Mouse (Mus musculus): ENCODE measurements around the gene Senp1. TPM values are rescaled to one million over a fixed set of nuclear protein-coding genes. Genes with fewer than 3 reads are reported as not detected.

The Senp1 gene
- polyA plus RNA-seq, 1 experiment from 2014 or later = 27.2 TPM

Other genes with a start within 250 kb of the Senp1 start
- gene Hdac7, start 249.2 kb downstream of the Senp1 start, polyA plus RNA-seq (2014; fragmentation: Nextera tagmentation; extraction: Ambion mirVana) = 29.8 and 30.5 TPM in 2 replicates
- not detected in 2 replicates for gene Vdr, start 183.1 kb downstream of the Senp1 start, polyA plus RNA-seq (2014; fragmentation: Nextera tagmentation; extraction: Ambion mirVana)
- gene Tmem106c, start 129.5 kb downstream of the Senp1 start, polyA plus RNA-seq (2014; fragmentation: Nextera tagmentation; extraction: Ambion mirVana) = 52.3 and 63.6 TPM in 2 replicates
- gene Col2a1, start 89.0 kb downstream of the Senp1 start, polyA plus RNA-seq (2014; fragmentation: Nextera tagmentation; extraction: Ambion mirVana) = 39.3 and 45.2 TPM in 2 replicates
- 72.4 and 80.5 TPM in 2 replicates for gene Pfkm, start 1.2 kb downstream of the Senp1 start, polyA plus RNA-seq (2014; fragmentation: Nextera tagmentation; extraction: Ambion mirVana)
- 65.9 and 71.8 TPM in 2 replicates for gene Asb8, start 71.9 kb upstream of the Senp1 start, polyA plus RNA-seq (2014; fragmentation: Nextera tagmentation; extraction: Ambion mirVana)
- 98.5 and 102 TPM in 2 replicates for gene Ccdc184, start 73.4 kb upstream of the Senp1 start, polyA plus RNA-seq (2014; fragmentation: Nextera tagmentation; extraction: Ambion mirVana)
- gene Olfr288, start 101.8 kb upstream of the Senp1 start, polyA plus RNA-seq (2014; fragmentation: Nextera tagmentation; extraction: Ambion mirVana) = not detected in 2 replicates
- gene Gm44579, start 127.2 kb upstream of the Senp1 start, polyA plus RNA-seq (2014; fragmentation: Nextera tagmentation; extraction: Ambion mirVana) = not detected in 2 replicates
- 0.17 TPM in 1 of 2 replicates, not detected in the other for gene Olfr287, start 127.3 kb upstream of the Senp1 start, polyA plus RNA-seq (2014; fragmentation: Nextera tagmentation; extraction: Ambion mirVana)
- not detected in 2 replicates for gene Olfr286, start 140.7 kb upstream of the Senp1 start, polyA plus RNA-seq (2014; fragmentation: Nextera tagmentation; extraction: Ambion mirVana)
- gene H1fnt, start 163.5 kb upstream of the Senp1 start, polyA plus RNA-seq (2014; fragmentation: Nextera tagmentation; extraction: Ambion mirVana) = not detected in 2 replicates
- 7.9 and 11.7 TPM in 2 replicates for gene Zfp641, start 202.4 kb upstream of the Senp1 start, polyA plus RNA-seq (2014; fragmentation: Nextera tagmentation; extraction: Ambion mirVana)
- gene Olfr285, start 223.6 kb upstream of the Senp1 start, polyA plus RNA-seq (2014; fragmentation: Nextera tagmentation; extraction: Ambion mirVana) = not detected in 2 replicates
- gene Olfr284, start 247.2 kb upstream of the Senp1 start, polyA plus RNA-seq (2014; fragmentation: Nextera tagmentation; extraction: Ambion mirVana) = 0.40 TPM in 1 of 2 replicates, not detected in the other